Mouse (Mus musculus) stomach, embryonic 16.5 days (tissue): ENCODE measurements around the gene Akr1c19. TPM values are rescaled to one million over a fixed set of nuclear protein-coding genes. Genes with fewer than 3 reads are reported as not detected.

Source experiments
- ATAC-seq: fragments of 200-750 bp; cut with Nextera tagmentation; 2 replicates; pipeline ENCODE4 v1.8.0; 2017; ENCODE audit warnings: moderate number of reproducible peaks, moderate TSS enrichment; ENCODE audit not compliant: insufficient read depth, low FRiP score
- H3K27ac ChIP-seq: fragments of 300-500 bp; sonication (generic); 2 replicates; pipeline ENCODE4 v1.5.1; 2014; ENCODE audit warnings: low read length
- H3K27me3 ChIP-seq: fragments of 300-500 bp; sonication (generic); 2 replicates; pipeline ENCODE4 v1.6.1; 2014; ENCODE audit warnings: low read length, control low read depth, mixed read lengths; ENCODE audit not compliant: control insufficient read depth, insufficient read depth
- H3K36me3 ChIP-seq: fragments of 300-500 bp; sonication (generic); 2 replicates; pipeline ENCODE4 v1.6.1; 2014; ENCODE audit warnings: low read length; ENCODE audit not compliant: control insufficient read depth, insufficient read depth
- H3K4me1 ChIP-seq: fragments of 300-500 bp; sonication (generic); 2 replicates; pipeline ENCODE4 v1.6.1; 2014; ENCODE audit warnings: low read length, control low read depth, mixed read lengths; ENCODE audit not compliant: control insufficient read depth, insufficient read depth
- H3K4me2 ChIP-seq: fragments of 300-500 bp; sonication (generic); 2 replicates; pipeline ENCODE4 v1.6.1; 2014; ENCODE audit warnings: low read depth, low read length, mixed read lengths
- H3K4me3 ChIP-seq: fragments of 300-500 bp; sonication (generic); replicated peaks from 2 replicates; pipeline ENCODE4 v1.5.1; 2014; ENCODE audit warnings: mild to moderate bottlenecking, low read length
- H3K9ac ChIP-seq: fragments of 300-500 bp; sonication (generic); 2 replicates; pipeline ENCODE4 v1.6.1; 2014; ENCODE audit warnings: low read length
- H3K9me3 ChIP-seq: fragments of 300-500 bp; sonication (generic); replicated peaks from 2 replicates; pipeline ENCODE4 v1.6.1; 2016; ENCODE audit warnings: low read length, control low read depth; ENCODE audit not compliant: control insufficient read depth
- WGBS: fragments of 180-500 bp; shearing (Covaris S2); extraction: QIAGEN DNeasy Blood & Tissue Kit; methylation state at CpG from one replicate; pipeline ENCODE4 v1.1.7; 2014; 5-methylcytosine and 5-hydroxymethylcytosine counted together
- polyA plus RNA-seq: library from polyadenylated mRNA; unstranded; fragments of >200 nt; fragmentation: Nextera tagmentation; extraction: Ambion mirVana; gene quantifications from 2 replicates; pipeline ENCODE4 v1.2.1, GENCODE M21; 2015

Gene Akr1c19
- polyA plus RNA-seq, 1 experiment from 2014 or later, result 123 TPM

DNA sequence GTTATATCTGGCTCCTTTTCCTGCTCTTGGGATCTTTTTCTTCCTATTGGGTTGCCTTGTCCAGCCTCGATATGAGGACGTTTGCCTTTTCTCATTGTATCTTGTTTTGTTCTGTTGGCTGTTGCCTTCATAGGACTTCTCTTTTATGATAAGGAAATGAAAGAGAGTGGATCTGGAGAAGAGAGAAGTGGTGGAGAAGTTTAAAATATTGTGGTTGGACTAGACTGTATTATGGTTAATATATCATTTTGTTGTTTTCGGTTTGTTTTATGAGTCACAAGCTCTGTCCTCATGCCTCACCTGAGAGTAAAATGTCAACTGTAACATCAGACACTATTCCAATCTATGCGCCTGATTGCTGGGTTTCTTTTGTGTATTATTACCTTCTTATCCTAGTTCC, 68.5 kb downstream of the Akr1c19 start:
- H3K9me3 ChIP-seq, result no peaks in the 10 kb centered on the region
- H3K4me1 ChIP-seq, result no peaks in the 10 kb centered on the region
- no peaks in the 10 kb centered on the region for H3K27me3 ChIP-seq
- H3K4me2 ChIP-seq, result no peak overlapping the region
- no peak overlapping the region for H3K4me3 ChIP-seq
- 92% methylated on average over 4 of the region's 4 CpGs for WGBS
- H3K36me3 ChIP-seq, result no peaks in the 10 kb centered on the region
- no peak overlapping the region for H3K27ac ChIP-seq
- H3K9ac ChIP-seq, result no peak overlapping the region
- ATAC-seq, result no peak

Other genes with a start within 250 kb of the Akr1c19 start
- gene Akr1c14, start 179.7 kb upstream of the Akr1c19 start, polyA plus RNA-seq, result 4.3 and 6.3 TPM in 2 replicates
- gene Akr1c18, start 78.0 kb upstream of the Akr1c19 start, polyA plus RNA-seq, result 0.58 and 1.0 TPM in 2 replicates
- gene Akr1c13, start 37.5 kb upstream of the Akr1c19 start, polyA plus RNA-seq, result 145 and 160 TPM in 2 replicates
- 73.5 and 82.9 TPM in 2 replicates for gene Akr1c12, start 50.7 kb downstream of the Akr1c19 start, polyA plus RNA-seq
- gene Akr1c6, start 205.6 kb downstream of the Akr1c19 start, polyA plus RNA-seq, result 0.13 TPM in 1 of 2 replicates, not detected in the other